Mouse (Mus musculus) CH12.LX (cell line): Measurements from ENCODE around the gene Gm1113. TPM values are rescaled to one million over a fixed set of nuclear protein-coding genes. Genes with fewer than 3 reads are reported as not detected.

Experiments used
- DNase-seq: peaks from one replicate; pipeline ENCODE4 v3.0.0-alpha.2; 2013; ENCODE audit errors: extremely low read depth
- H3K27ac ChIP-seq: 2 replicates; pipeline ENCODE4 v1.5.1; 2012; ENCODE audit warnings: low read depth, mild to moderate bottlenecking, control low read depth, moderate library complexity; ENCODE audit not compliant: insufficient read depth
- H3K27me3 ChIP-seq: replicated peaks from 2 replicates; pipeline ENCODE3; 2012; ENCODE audit warnings: inconsistent platforms
- H3K36me3 ChIP-seq, 2 experiments: replicated peaks in 1 of 2; 2 replicates each; pipeline versions ENCODE3 to v1.6.1; 2012; ENCODE audit warnings: inconsistent platforms in 1 of 2, low read length in 1 of 2, mild to moderate bottlenecking in 1 of 2, mixed read lengths in 1 of 2, moderate library complexity in 1 of 2; ENCODE audit not compliant: control insufficient read depth in 1 of 2, insufficient read depth in 1 of 2
- H3K4me1 ChIP-seq, 2 experiments: 2 replicates each; pipeline ENCODE4 v1.6.1; 2012; ENCODE audit warnings: inconsistent platforms in 1 of 2, moderate library complexity in 1 of 2; ENCODE audit not compliant: insufficient read depth in 2 of 2, control insufficient read depth in 1 of 2
- H3K4me2 ChIP-seq: 2 replicates; pipeline ENCODE4 v1.6.1; 2012; ENCODE audit warnings: low read depth, mild to moderate bottlenecking, control low read depth; ENCODE audit not compliant: poor library complexity, insufficient read depth, severe bottlenecking
- H3K4me3 ChIP-seq, 3 experiments: fragments of 150-350 bp in 1 of 3; sonication (generic) in 1 of 3; replicated peaks in 1 of 3; 2 replicates each; pipeline versions ENCODE3 to v1.5.1; 2011 to 2012; ENCODE audit warnings: low read depth in 2 of 3, low read length in 2 of 3, mild to moderate bottlenecking in 2 of 3, moderate library complexity in 2 of 3, control low read depth in 1 of 3, improper control_type of control experiment in 1 of 3, inconsistent platforms in 1 of 3, mixed read lengths in 1 of 3; ENCODE audit not compliant: poor library complexity in 1 of 3
- H3K79me2 ChIP-seq: replicated peaks from 2 replicates; pipeline ENCODE4 v1.6.1; 2012; ENCODE audit warnings: mild to moderate bottlenecking, moderate library complexity; ENCODE audit not compliant: control insufficient read depth, poor library complexity, insufficient read depth, severe bottlenecking; ENCODE audit errors: extremely low read depth
- H3K9ac ChIP-seq: 2 replicates; pipeline ENCODE4 v1.6.1; 2012; ENCODE audit warnings: low read depth, mild to moderate bottlenecking, control low read depth, moderate library complexity; ENCODE audit not compliant: insufficient read depth
- H3K9me3 ChIP-seq: replicated peaks from 2 replicates; pipeline ENCODE3; 2012; ENCODE audit warnings: low read length, inconsistent platforms, mixed read lengths
- CTCF ChIP-seq, 2 experiments: IDR thresholded peaks in 1 of 2; conservative IDR thresholded peaks in 1 of 2; 2 replicates each; pipeline ENCODE4 v1.5.1; 2011 to 2012; ENCODE audit warnings: low read depth in 2 of 2, low read length in 2 of 2, improper control_type of control experiment in 1 of 2, inconsistent platforms in 1 of 2, mild to moderate bottlenecking in 1 of 2, moderate library complexity in 1 of 2
- E2F4 ChIP-seq: IDR thresholded peaks from 2 replicates; pipeline ENCODE4 v1.6.1; 2011; ENCODE audit warnings: low read depth, low read length, improper control_type of control experiment; ENCODE audit not compliant: insufficient replicate concordance
- ELF1 ChIP-seq: IDR thresholded peaks from 2 replicates; pipeline ENCODE4 v1.6.1; 2014; ENCODE audit warnings: low read depth, mild to moderate bottlenecking, inconsistent platforms, low read length, improper control_type of control experiment
- EP300 ChIP-seq: IDR thresholded peaks from 2 replicates; pipeline ENCODE4 v1.6.1; 2011; ENCODE audit warnings: low read length, improper control_type of control experiment
- ETS1 ChIP-seq: conservative IDR thresholded peaks from 2 replicates; pipeline ENCODE4 v1.6.1; 2012; ENCODE audit warnings: low read depth, mild to moderate bottlenecking, inconsistent platforms, low read length, improper control_type of control experiment, moderate library complexity
- JUN ChIP-seq: IDR thresholded peaks from 2 replicates; pipeline ENCODE4 v1.6.1; 2011; ENCODE audit warnings: low read depth, mild to moderate bottlenecking, low read length, improper control_type of control experiment, moderate library complexity; ENCODE audit not compliant: insufficient read depth
- JUND ChIP-seq: conservative IDR thresholded peaks from 2 replicates; pipeline ENCODE4 v1.6.1; 2011; ENCODE audit warnings: low read depth, low read length, improper control_type of control experiment
- MAX ChIP-seq: IDR thresholded peaks from 2 replicates; pipeline ENCODE4 v1.6.1; 2011; ENCODE audit warnings: low read length, improper control_type of control experiment
- MAZ ChIP-seq: IDR thresholded peaks from 2 replicates; pipeline ENCODE4 v1.6.1; 2012; ENCODE audit warnings: low read depth, mild to moderate bottlenecking, inconsistent platforms, low read length, improper control_type of control experiment, moderate library complexity
- MEF2A ChIP-seq: IDR thresholded peaks from 2 replicates; pipeline ENCODE4 v1.6.1; 2014; ENCODE audit warnings: low read depth, mild to moderate bottlenecking, inconsistent platforms, low read length, improper control_type of control experiment, borderline replicate concordance
- MXI1 ChIP-seq: IDR thresholded peaks from 2 replicates; pipeline ENCODE4 v1.6.1; 2011; ENCODE audit warnings: mild to moderate bottlenecking, low read depth, low read length, improper control_type of control experiment
- MYC ChIP-seq: IDR thresholded peaks from 2 replicates; pipeline ENCODE4 v1.6.1; 2011; ENCODE audit warnings: low read depth, mild to moderate bottlenecking, improper control_type of control experiment, low read length
- NELFE ChIP-seq: IDR thresholded peaks from 2 replicates; pipeline ENCODE4 v1.6.1; 2011; ENCODE audit warnings: low read depth, low read length, improper control_type of control experiment
- POLR2AphosphoS2 ChIP-seq: IDR thresholded peaks from 2 replicates; pipeline ENCODE4 v1.6.1; 2011; ENCODE audit warnings: low read depth, low read length, improper control_type of control experiment
- RAD21 ChIP-seq: IDR thresholded peaks from 2 replicates; pipeline ENCODE4 v1.6.1; 2011; ENCODE audit warnings: low read depth, mild to moderate bottlenecking, low read length, improper control_type of control experiment, moderate library complexity
- RCOR1 ChIP-seq: conservative IDR thresholded peaks from 2 replicates; pipeline ENCODE4 v1.6.1; 2012; ENCODE audit warnings: low read depth, mild to moderate bottlenecking, inconsistent platforms, low read length, improper control_type of control experiment
- SMC3 ChIP-seq: IDR thresholded peaks from 2 replicates; pipeline ENCODE4 v1.6.1; 2011; ENCODE audit warnings: low read depth, low read length, improper control_type of control experiment
- TBP ChIP-seq: conservative IDR thresholded peaks from 2 replicates; pipeline ENCODE4 v1.6.1; 2011; ENCODE audit warnings: low read depth, low read length, improper control_type of control experiment
- USF1 ChIP-seq: IDR thresholded peaks from 2 replicates; pipeline ENCODE4 v1.6.1; 2014; ENCODE audit warnings: low read depth, mild to moderate bottlenecking, inconsistent platforms, low read length, improper control_type of control experiment
- ZC3H11A ChIP-seq: IDR thresholded peaks from 2 replicates; pipeline ENCODE4 v1.6.1; 2012; ENCODE audit warnings: low read depth, mild to moderate bottlenecking, inconsistent platforms, low read length, improper control_type of control experiment
- ZKSCAN1 ChIP-seq: IDR thresholded peaks from 2 replicates; pipeline ENCODE4 v1.6.1; 2012; ENCODE audit warnings: low read depth, inconsistent platforms, low read length, improper control_type of control experiment, borderline replicate concordance
- ZMIZ1 ChIP-seq: IDR thresholded peaks from 2 replicates; pipeline ENCODE4 v1.6.1; 2012; ENCODE audit warnings: low read depth, mild to moderate bottlenecking, inconsistent platforms, low read length, improper control_type of control experiment
- ZNF384 ChIP-seq: IDR thresholded peaks from 2 replicates; pipeline ENCODE4 v1.6.1; 2012; ENCODE audit warnings: low read depth, low read length, improper control_type of control experiment, inconsistent platforms
- dilution Hi-C: fragments of 300-500 bp; cut with MboI; formaldehyde crosslinking; loops from 2 replicates; pipeline ENCODE4 v1.14.3; 2020; ENCODE audit warnings: low sequenced_read_pairs; ENCODE audit not compliant: extremely low pct_unique_long_range_greater_than_20kb, extremely low pct_ligation_motif_present
- in situ Hi-C: fragments of 300-500 bp; cut with MboI; formaldehyde crosslinking; loops from 3 replicates; pipeline ENCODE4 v1.14.3; 2019; ENCODE audit warnings: low sequenced_read_pairs, low pct_ligation_motif_present, low pct_unique_long_range_greater_than_20kb, mixed read lengths
- polyA plus RNA-seq: library from polyadenylated mRNA; unstranded; fragments of >175 nt; gene quantifications from 2 replicates; pipeline ENCODE4 v1.2.1, GENCODE M21; 2012; ENCODE audit warnings: low read depth; ENCODE audit not compliant: insufficient read length
- total RNA-seq, 2 experiments: library from RNA; depleted of rRNA; stranded (reverse); fragments of 300-350 nt in 1 of 2; fragments of >200 nt in 1 of 2; gene quantifications; 2 replicates each; pipeline ENCODE4 v1.2.3; 2012 to 2014

Gm1113 gene
- not detected in 2 replicates for total RNA-seq (2012; rRNA removed)
- total RNA-seq (2014; rRNA removed), result not detected in 2 replicates
- not detected in 2 replicates for polyA plus RNA-seq

DNA sequence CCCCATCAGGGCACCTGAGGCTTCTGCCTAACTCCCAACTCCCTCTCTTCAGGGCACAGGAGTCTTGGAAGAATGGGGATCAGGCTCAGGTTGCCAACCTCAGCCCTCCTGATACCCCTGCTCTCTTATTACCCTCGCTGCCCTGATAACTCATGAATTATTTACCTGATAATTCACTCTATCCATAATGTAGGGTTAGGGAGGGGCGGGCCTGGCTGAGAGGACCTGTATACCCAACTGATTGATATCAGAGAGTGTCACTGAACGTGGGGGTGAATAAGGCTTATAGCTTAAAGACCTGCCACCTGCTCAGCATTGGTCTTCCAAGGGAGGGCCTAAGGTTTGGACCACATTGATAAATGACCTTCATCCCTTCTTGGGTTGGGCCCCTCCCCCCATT lies at the start of gene Gm1113:
Gene Gm1113, minus strand, starts transcription at position 101 of the 400 bp plus-strand sequence.
- no peaks in the 10 kb centered on the region for H3K4me1 ChIP-seq
- no peak within 1 kb of the TSS for H3K9ac ChIP-seq
- no peaks in the 10 kb centered on the region for H3K9me3 ChIP-seq
- no peaks in the 10 kb centered on the region for H3K27me3 ChIP-seq
- dilution Hi-C loops (no loop called here), in situ Hi-C loops (no loop called here)
- no peak within 1 kb of the TSS for H3K4me3 ChIP-seq
- no peak for DNase-seq
- H3K36me3 ChIP-seq, result no peaks in the 10 kb centered on the region
- H3K27ac ChIP-seq, result no peak within 1 kb of the TSS
- TF ChIP-seq TBP (no peak), RAD21 (no peak), NELFE (no peak), MAZ (no peak), ZMIZ1 (no peak), RCOR1 (no peak), ETS1 (no peak), CTCF (conservative IDR thresholded peaks at IDR 0.05 in 1 of 2, IDR thresholded peaks at IDR 0.05 in 1 of 2; ENCODE audit: low read depth in 2 of 2, low read length in 2 of 2) (no peak), EP300 (no peak), ELF1 (no peak), MXI1 (no peak), MYC (no peak)
- H3K79me2 ChIP-seq, result no peaks in the 10 kb centered on the region
- no peak within 1 kb of the TSS for H3K4me2 ChIP-seq

DNA sequence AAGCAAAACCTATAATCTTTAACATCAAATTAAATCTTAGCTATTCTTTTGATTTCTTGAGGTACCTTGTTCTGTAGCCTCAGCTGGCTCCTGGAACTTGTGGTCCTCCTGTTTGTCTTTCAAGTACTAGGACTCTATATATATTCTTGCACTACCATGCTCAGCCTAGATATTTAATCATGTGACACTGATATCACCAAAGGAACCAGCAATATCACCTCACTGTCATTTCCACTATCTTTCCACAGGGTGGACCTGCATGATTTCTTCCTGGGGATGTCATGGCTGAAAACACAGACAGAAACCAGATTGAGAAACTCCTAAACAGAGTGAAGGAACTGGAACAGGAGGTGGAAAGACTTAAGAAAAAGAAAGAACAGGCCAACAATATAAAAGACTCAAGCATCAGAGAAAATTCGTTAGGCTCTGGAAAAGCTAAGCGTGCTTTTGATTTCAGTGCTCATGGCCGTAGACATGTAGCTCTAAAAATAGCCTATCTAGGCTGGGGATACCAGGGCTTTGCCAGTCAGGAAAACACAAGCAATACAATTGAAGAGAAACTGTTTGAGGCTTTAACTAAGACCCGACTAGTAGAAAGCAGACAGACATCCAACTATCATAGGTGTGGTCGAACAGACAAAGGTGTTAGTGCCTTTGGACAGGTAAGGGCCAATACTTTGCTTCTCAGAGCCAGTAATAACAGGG lies 46.6 kb upstream of the Gm1113 start:
- DNase-seq, result no peak
- peaks cover 59% of the 10 kb centered on the region for H3K79me2 ChIP-seq
- dilution Hi-C loops (no loop called here), in situ Hi-C loops (no loop called here)
- no peaks in the 10 kb centered on the region for H3K27me3 ChIP-seq
- H3K4me1 ChIP-seq, result peaks cover 4 to 65% of the 10 kb centered on the region in 2 experiments; a peak in 2 of 4 replicates
- H3K36me3 ChIP-seq, result peaks cover 35 to 57% of the 10 kb centered on the region in 2 experiments
- TF ChIP-seq ETS1, result no peak
- TF ChIP-seq NELFE, result no peak
- TF ChIP-seq RCOR1, result no peak
- TF ChIP-seq JUN, result no peak
- no peak for TF ChIP-seq E2F4
- TF ChIP-seq MEF2A, result no peak
- no peak for TF ChIP-seq POLR2AphosphoS2
- no peak for TF ChIP-seq ELF1
- TF ChIP-seq USF1, result no peak
- no peak for TF ChIP-seq ZC3H11A
- no peak for TF ChIP-seq TBP
- no peak for TF ChIP-seq ZKSCAN1
- TF ChIP-seq ZMIZ1, result no peak
- TF ChIP-seq MAX, result no peak
- no peak for TF ChIP-seq JUND
- no peak for TF ChIP-seq SMC3
- TF ChIP-seq CTCF (conservative IDR thresholded peaks at IDR 0.05 in 1 of 2, IDR thresholded peaks at IDR 0.05 in 1 of 2; ENCODE audit: low read depth in 2 of 2, low read length in 2 of 2), result no peak
- no peak for TF ChIP-seq ZNF384
- H3K4me2 ChIP-seq, result no peak overlapping the region
- H3K9ac ChIP-seq, result no peak overlapping the region
- no peak overlapping the region for H3K4me3 ChIP-seq
- H3K9me3 ChIP-seq, result no peaks in the 10 kb centered on the region
- no peak overlapping the region for H3K27ac ChIP-seq
